Mouse (Mus musculus) heart, adult 2 months (tissue): ENCODE measurements around the gene Nup210. TPM values are rescaled to one million over a fixed set of nuclear protein-coding genes. Genes with fewer than 3 reads are reported as not detected.

ENCODE experiments used
- DNase-seq, 2 experiments: peaks; one replicate each; pipeline ENCODE4 v3.0.0; 2021
- H3K27ac ChIP-seq: fragments of 200-600 bp; 2 replicates; pipeline ENCODE4 v1.8.1; 2022
- H3K27me3 ChIP-seq: fragments of 200-500 bp; 2 replicates; pipeline ENCODE4 v1.6.1; 2012; ENCODE audit warnings: mild to moderate bottlenecking, low read length, inconsistent platforms, mixed read lengths; ENCODE audit not compliant: control insufficient read depth, insufficient read depth
- H3K36me3 ChIP-seq: fragments of 200-500 bp; 2 replicates; pipeline ENCODE4 v1.6.1; 2012; ENCODE audit warnings: low read length, inconsistent platforms; ENCODE audit not compliant: control insufficient read depth, insufficient read depth
- H3K4me1 ChIP-seq: fragments of 200-500 bp; 2 replicates; pipeline ENCODE4 v1.6.1; 2011; ENCODE audit warnings: low read length; ENCODE audit not compliant: control insufficient read depth, insufficient read depth
- H3K4me3 ChIP-seq: fragments of 200-600 bp; 2 replicates; pipeline ENCODE4 v1.8.1; 2022
- H3K79me2 ChIP-seq: fragments of 200-500 bp; replicated peaks from 2 replicates; pipeline ENCODE4 v1.6.1; 2012; ENCODE audit warnings: mild to moderate bottlenecking, inconsistent platforms, low read length, moderate library complexity, mixed read lengths; ENCODE audit not compliant: control insufficient read depth, insufficient read depth
- H3K9ac ChIP-seq: fragments of 200-500 bp; 2 replicates; pipeline ENCODE4 v1.6.1; 2012; ENCODE audit warnings: low read depth, mild to moderate bottlenecking, control low read depth, inconsistent platforms, low read length, mixed read lengths
- CTCF ChIP-seq: fragments of 200-600 bp; IDR thresholded peaks from 2 replicates; pipeline ENCODE4 v1.8.1; 2022; ENCODE audit warnings: antibody characterized with exemption, mild to moderate bottlenecking, moderate library complexity
- EP300 ChIP-seq: fragments of 200-500 bp; IDR thresholded peaks from 2 replicates; pipeline ENCODE4 v1.6.1; 2011; ENCODE audit warnings: low read depth, low read length, control low read depth; ENCODE audit not compliant: insufficient read depth
- POLR2A ChIP-seq: fragments of 200-500 bp; IDR thresholded peaks from 2 replicates; pipeline ENCODE4 v1.6.1; 2011; ENCODE audit warnings: mild to moderate bottlenecking, low read depth, low read length, control low read depth; ENCODE audit not compliant: insufficient read depth
- WGBS: fragments of 180-500 bp; shearing (Covaris S2); methylation state at CpG from one replicate; pipeline ENCODE4 v1.1.7; 2018; 5-methylcytosine and 5-hydroxymethylcytosine counted together
- intact Hi-C: fragments of 180-260 bp; cut with DNase I; formaldehyde crosslinking; loops from one replicate; pipeline ENCODE4 v1.15.1; 2025
- polyA plus RNA-seq: library from polyadenylated mRNA; depleted of rRNA; stranded (reverse); fragments of >200 nt; gene quantifications from 2 replicates; pipeline ENCODE4 v1.2.3, GENCODE M21; 2012
- total RNA-seq, 2 experiments: library from RNA; stranded (reverse); gene quantifications; 2 replicates each; pipeline ENCODE4 v1.2.3; 2021

Gene Nup210
- total and polyA plus RNA-seq, 3 experiments: 2.5 to 6.4 (median 3.4) TPM

DNA sequence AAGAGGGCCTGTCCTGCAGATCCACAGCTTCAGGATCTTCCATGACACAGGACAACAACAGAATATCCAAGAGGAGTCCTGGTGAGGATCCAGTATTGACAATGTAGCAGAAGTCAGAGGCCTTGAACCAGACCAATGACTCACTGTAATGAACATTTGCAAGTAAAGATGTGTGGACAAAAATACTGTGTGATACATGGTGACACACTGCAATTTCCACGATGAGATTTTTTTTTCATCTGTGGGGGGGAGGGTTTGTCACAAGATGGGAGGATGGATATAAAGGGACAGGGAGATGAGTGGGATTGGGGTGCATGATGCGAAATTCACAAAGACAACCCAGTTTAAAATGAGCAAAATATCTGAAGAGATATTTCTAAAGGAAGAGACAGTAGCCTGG is 120.4 kb downstream of the Nup210 start:
- no peaks in the 10 kb centered on the region for H3K79me2 ChIP-seq
- 85% methylated on average over 2 of the region's 2 CpGs for WGBS
- no peaks in the 10 kb centered on the region for H3K36me3 ChIP-seq
- H3K27ac ChIP-seq: no peak overlapping the region
- no peak for DNase-seq
- no peak overlapping the region for H3K9ac ChIP-seq
- H3K27me3 ChIP-seq: no peaks in the 10 kb centered on the region
- TF ChIP-seq CTCF (no peak), EP300 (no peak), POLR2A (no peak)
- H3K4me1 ChIP-seq: no peaks in the 10 kb centered on the region
- intact Hi-C loops: no loop called here
- H3K4me3 ChIP-seq: no peak overlapping the region

DNA sequence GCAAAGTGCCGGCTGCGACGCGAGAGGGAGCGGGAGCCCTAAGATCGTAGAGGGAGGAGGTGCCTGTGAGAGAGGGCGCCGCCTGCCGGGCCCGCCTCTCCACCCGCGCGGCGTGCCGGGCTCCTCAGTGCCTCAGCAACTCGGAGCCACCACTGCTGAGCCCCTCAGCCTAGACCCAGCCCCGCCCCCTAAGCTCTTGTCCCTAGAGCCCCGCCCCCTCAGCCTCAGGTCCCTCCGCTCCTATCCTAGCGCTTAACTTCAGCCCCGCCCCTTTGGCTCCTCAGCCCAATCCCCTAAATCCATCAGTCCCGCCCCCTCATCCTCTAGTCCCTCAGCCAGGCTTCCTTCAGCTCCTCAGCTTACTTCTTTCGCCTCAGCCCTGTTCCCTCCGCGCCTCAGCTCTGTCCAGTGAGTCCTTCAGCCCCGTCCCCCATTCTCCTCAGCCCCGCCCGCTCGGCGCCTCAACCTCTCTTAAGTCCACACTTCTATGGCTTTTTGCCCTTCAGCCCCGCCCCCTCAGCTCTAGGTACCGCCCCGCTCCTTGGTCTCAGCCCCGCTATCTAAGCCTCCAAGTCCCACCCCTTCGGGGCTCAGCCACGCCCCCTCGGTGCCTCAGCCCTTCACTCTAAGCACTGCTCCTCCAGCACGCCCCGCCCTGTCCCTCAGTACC is 127.8 kb downstream of the Nup210 start, which contains the start of gene Iqsec1:
TSS of gene Iqsec1 (minus strand) at position 38 of the 670 bp plus-strand sequence.
- H3K4me3 ChIP-seq: peak within 1 kb of the TSS; percentile 61
- TF ChIP-seq CTCF (peak; percentile 77), EP300 (no peak)
- no peaks in the 10 kb centered on the region for H3K36me3 ChIP-seq
- peak within 1 kb of the TSS; percentile 71 for H3K9ac ChIP-seq
- intact Hi-C loops: loop anchor here (5.0 kb wide), 1 partner anchor 166 kb away; no protein-coding TSS in a partner anchor
- H3K27ac ChIP-seq: no peak within 1 kb of the TSS
- H3K27me3 ChIP-seq: peaks cover 4% of the 10 kb centered on the region; the same call in 1 of the 2 replicates
- peak; percentile 71 to 78 for DNase-seq
- no peaks in the 10 kb centered on the region for H3K79me2 ChIP-seq
- no peaks in the 10 kb centered on the region for H3K4me1 ChIP-seq
- 8% methylated on average over 35 of the region's 39 CpGs for whole genome bisulfite sequencing

DNA sequence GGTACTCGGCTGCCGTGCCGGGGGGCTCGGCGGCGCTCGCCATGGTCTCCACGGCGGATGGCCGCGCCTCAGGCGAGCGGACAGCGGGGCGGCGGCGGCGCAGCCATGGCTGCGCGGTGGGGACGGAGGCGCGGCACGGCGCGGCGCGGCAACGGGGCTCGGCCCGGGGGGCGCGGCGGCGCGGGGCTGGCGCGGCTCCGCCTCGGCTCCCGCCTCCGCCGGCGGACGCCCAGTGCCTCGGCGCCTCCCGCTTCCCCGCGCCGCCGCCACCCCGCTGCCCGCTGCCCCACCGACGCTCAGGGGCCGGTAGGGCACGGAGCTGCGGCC is 128.4 kb downstream of the Nup210 start:
- H3K9ac ChIP-seq: peak overlapping the region; percentile 71
- peaks cover 4% of the 10 kb centered on the region; the same call in 1 of the 2 replicates for H3K27me3 ChIP-seq
- peak in 1 of 2 experiments; percentile 4 for DNase-seq
- intact Hi-C loops: loop anchor here (5.0 kb wide), 1 partner anchor 166 kb away; no protein-coding TSS in a partner anchor
- H3K36me3 ChIP-seq: no peaks in the 10 kb centered on the region
- under 1% methylated on average over 47 of the region's 59 CpGs for WGBS
- H3K4me3 ChIP-seq: peak overlapping the region; percentile 61
- no peaks in the 10 kb centered on the region for H3K4me1 ChIP-seq
- H3K79me2 ChIP-seq: no peaks in the 10 kb centered on the region
- TF ChIP-seq POLR2A (no peak), EP300 (no peak)
- H3K27ac ChIP-seq: no peak overlapping the region

DNA sequence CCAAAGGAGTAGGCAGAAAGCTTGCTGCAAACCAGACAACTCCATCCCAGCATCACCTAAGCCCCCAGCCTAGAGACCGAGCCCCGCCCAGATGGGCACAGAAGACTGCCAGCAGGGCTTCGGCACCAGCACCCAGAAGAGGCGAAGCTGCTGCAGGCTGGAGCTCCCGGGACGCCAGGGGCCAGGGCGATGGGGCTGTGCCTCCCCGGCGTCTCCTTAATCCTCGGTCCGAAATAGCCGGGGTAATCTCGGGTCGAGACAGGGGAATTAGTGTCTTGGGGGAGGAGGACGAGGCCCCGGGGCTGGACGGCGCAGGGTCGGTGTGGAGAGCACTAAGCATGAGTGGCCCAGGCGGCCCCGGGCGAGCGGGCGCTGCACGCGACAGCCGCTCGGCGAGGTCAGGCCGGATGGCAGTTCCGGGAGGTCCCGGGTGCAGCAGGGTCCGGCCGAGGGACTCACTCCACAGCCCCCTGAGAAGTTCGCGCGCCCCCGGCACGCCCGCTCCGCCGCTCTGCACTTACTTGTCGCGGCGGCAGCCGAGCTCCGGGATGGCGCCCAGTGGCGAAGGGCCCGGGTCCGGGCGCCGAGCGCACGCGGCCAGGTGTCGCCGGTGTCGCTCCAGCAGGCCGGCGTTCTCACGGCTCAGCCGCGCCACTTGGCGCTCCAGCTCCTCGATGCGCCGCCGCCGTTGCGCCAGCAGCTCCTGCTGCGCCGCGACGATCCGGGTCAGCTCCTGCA is 128.9 kb downstream of the Nup210 start:
- H3K4me1 ChIP-seq: no peaks in the 10 kb centered on the region
- peaks cover 4% of the 10 kb centered on the region; the same call in 1 of the 2 replicates for H3K27me3 ChIP-seq
- H3K9ac ChIP-seq: peak overlapping the region; percentile 71
- intact Hi-C loops: loop anchor here (5.0 kb wide), 1 partner anchor 165 kb away; no protein-coding TSS in a partner anchor
- H3K79me2 ChIP-seq: no peaks in the 10 kb centered on the region
- peak; percentile 23 to 32 for DNase-seq
- peak overlapping the region; percentile 61 for H3K4me3 ChIP-seq
- TF ChIP-seq CTCF: no peak
- TF ChIP-seq EP300: no peak
- no peak for TF ChIP-seq POLR2A
- WGBS: 1% methylated on average over 76 of the region's 76 CpGs
- H3K27ac ChIP-seq: no peak overlapping the region
- no peaks in the 10 kb centered on the region for H3K36me3 ChIP-seq

DNA sequence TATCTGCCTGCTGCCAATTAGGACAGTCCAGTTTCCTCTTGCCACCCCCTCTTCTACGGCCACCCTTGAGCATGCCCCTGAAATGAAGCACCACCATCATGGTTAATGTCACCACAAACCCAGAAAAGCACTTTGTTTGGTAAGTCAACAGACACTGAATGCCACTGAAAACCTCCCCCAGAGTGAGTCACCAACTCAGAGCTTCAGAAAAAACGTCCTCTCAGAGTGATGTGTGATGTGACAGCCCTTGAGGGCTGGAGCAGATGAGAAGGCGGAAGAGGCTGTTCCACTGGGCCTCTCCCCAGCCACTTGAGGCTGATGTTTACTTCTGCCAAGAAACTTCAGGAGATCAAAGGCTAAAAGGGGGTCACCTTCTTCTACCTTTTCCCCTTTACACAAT is 132.5 kb downstream of the Nup210 start:
- DNase-seq: no peak
- WGBS: 49% methylated on average over 3 of the region's 3 CpGs
- H3K9ac ChIP-seq: no peak overlapping the region
- no peaks in the 10 kb centered on the region for H3K4me1 ChIP-seq
- H3K27me3 ChIP-seq: peaks cover 4% of the 10 kb centered on the region; the same call in 1 of the 2 replicates
- H3K4me3 ChIP-seq: no peak overlapping the region
- H3K36me3 ChIP-seq: no peaks in the 10 kb centered on the region
- H3K79me2 ChIP-seq: no peaks in the 10 kb centered on the region
- no peak for TF ChIP-seq CTCF
- intact Hi-C loops: no loop called here
- H3K27ac ChIP-seq: no peak overlapping the region

DNA sequence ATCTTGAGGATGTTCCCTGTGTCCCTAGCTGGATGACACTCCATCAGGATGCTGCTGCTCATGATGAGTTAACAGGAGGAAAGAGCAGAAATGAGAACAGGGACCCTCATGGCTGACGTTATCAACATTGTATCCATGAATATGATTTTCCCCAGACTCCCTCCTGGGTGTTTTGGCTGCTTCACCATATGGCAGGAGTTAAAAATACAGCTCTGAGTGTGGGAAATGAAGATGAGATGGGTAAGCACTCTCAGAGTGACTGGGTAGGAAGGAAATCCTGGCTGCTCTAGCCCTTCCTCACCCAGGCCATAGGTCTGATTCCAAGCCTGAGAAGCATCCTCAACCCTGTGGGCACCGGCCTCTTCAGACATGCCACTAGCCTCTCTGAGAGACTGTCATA is 142.3 kb downstream of the Nup210 start:
- TF ChIP-seq POLR2A (no peak), CTCF (no peak), EP300 (no peak)
- intact Hi-C loops: no loop called here
- no peak overlapping the region for H3K9ac ChIP-seq
- H3K27ac ChIP-seq: no peak overlapping the region
- H3K36me3 ChIP-seq: no peaks in the 10 kb centered on the region
- H3K4me1 ChIP-seq: no peaks in the 10 kb centered on the region
- no peak overlapping the region for H3K4me3 ChIP-seq
- H3K27me3 ChIP-seq: no peaks in the 10 kb centered on the region
- no peaks in the 10 kb centered on the region for H3K79me2 ChIP-seq
- 51% methylated on average over 2 of the region's 2 CpGs for WGBS
- no peak for DNase-seq
